Mouse (Mus musculus): Measurements from ENCODE around the gene Ddx19b. TPM values are rescaled to one million over a fixed set of nuclear protein-coding genes. Genes with fewer than 3 reads are reported as not detected.
"Not testable (repeated sequence)": the region's sequence is repeated elsewhere in the genome, so short reads cannot be mapped to it uniquely, and the experiment has no call there.

The Ddx19b gene
- 10 to 100 TPM; 10.3 TPM for total RNA-seq (2021)
- 3.2 and 6.2 TPM in 2 replicates for polyA plus RNA-seq (2012; rRNA removed)
- long read RNA-seq, full-length matches to known transcripts: 4 of 11 reads
- long read RNA-seq, partial matches to known transcripts: 2 of 11 reads
- long read RNA-seq, other reads (novel, unspliced or antisense): 5 of 11 reads

DNA sequence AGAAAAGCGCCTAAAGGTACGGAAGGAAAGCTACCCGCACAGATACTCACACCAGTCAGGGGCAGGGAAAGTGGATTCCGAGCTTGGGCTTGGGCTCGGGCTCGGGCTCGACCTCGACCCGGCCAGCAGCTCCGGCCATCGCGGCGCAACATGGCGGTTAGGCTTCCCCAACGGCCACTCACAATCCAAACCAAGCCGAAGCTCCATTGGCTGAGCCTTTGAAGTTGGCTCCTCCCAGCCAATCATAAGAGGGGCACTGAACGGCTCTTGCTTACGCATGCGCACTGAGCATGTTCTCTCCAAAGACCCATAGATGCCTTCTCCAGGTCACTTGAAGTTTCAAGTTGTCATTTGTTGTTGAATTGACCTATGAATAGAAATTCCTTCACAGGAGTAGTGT, at the start of gene Ddx19b:
Gene Ddx19b, minus strand, starts transcription at position 180 of the 400 bp plus-strand sequence.
- Histone ChIP-seq H3K4me1 (ENCODE audit: control insufficient read depth, insufficient read depth, low read length) (peaks cover 5% of the 10 kb centered on the region), H3K79me2 (replicated peaks; ENCODE audit: control insufficient read depth, insufficient read depth, low read length) (0 out of 2 replicates have a peak, but pooled peaks cover 2% of the 10 kb centered on the region), H3K27me3 (ENCODE audit: control insufficient read depth, insufficient read depth, low read length) (no peaks in the 10 kb centered on the region), H3K9ac (ENCODE audit: low read depth, low read length) (no peak within 1 kb of the TSS), H3K27ac (no peak within 1 kb of the TSS), H3K36me3 (ENCODE audit: control insufficient read depth, insufficient read depth, low read length) (peaks cover 5% of the 10 kb centered on the region; the same call in 1 of the 2 replicates), H3K4me3 (no peak within 1 kb of the TSS)
- 93% methylated on average over 19 of the region's 19 CpGs for WGBS
- intact Hi-C loops (cut with DNase I): no loop called here
- TF ChIP-seq EP300 (IDR thresholded peaks at IDR 0.05; ENCODE audit: insufficient read depth, low read depth, low read length): no peak
- TF ChIP-seq CTCF (IDR thresholded peaks at IDR 0.05): no peak
- TF ChIP-seq POLR2A (IDR thresholded peaks at IDR 0.05; ENCODE audit: insufficient read depth, low read depth, low read length): no peak
- DNase-seq: no peak

DNA sequence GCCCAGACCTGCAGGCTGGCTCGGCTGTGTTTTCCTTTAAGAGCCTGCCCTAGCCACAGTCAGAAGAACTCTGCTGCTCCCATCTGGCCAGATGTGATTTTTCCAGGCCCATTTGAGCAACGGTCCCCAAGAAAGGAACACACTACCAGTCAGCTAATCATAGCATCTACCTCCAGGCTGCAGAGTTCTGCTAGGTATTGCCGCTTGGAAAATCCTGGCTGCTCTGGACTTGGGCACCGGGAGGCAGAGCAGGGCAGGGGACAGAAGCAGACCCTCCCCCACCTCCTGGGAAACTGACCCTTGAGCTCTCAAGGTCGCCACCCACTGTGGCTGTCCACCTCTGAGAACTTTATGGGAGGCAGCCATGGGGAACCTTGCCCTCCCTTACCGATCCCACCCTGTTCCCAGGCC, 48.3 kb upstream of the Ddx19b start:
- Histone ChIP-seq H3K79me2 (replicated peaks; ENCODE audit: control insufficient read depth, insufficient read depth, low read length) (no peaks in the 10 kb centered on the region), H3K36me3 (ENCODE audit: control insufficient read depth, insufficient read depth, low read length) (no peaks in the 10 kb centered on the region), H3K27me3 (ENCODE audit: control insufficient read depth, insufficient read depth, low read length) (no peaks in the 10 kb centered on the region), H3K4me3 (no peak overlapping the region), H3K4me1 (ENCODE audit: control insufficient read depth, insufficient read depth, low read length) (no peaks in the 10 kb centered on the region), H3K27ac (no peak overlapping the region), H3K9ac (ENCODE audit: low read depth, low read length) (no peak overlapping the region)
- WGBS: 38% methylated on average over 6 of the region's 6 CpGs
- intact Hi-C loops (cut with DNase I): no loop called here
- TF ChIP-seq EP300 (IDR thresholded peaks at IDR 0.05; ENCODE audit: insufficient read depth, low read depth, low read length): no peak
- peak; percentile 58 for TF ChIP-seq CTCF (IDR thresholded peaks at IDR 0.05)
- TF ChIP-seq POLR2A (IDR thresholded peaks at IDR 0.05; ENCODE audit: insufficient read depth, low read depth, low read length): no peak
- DNase-seq: no peak

DNA sequence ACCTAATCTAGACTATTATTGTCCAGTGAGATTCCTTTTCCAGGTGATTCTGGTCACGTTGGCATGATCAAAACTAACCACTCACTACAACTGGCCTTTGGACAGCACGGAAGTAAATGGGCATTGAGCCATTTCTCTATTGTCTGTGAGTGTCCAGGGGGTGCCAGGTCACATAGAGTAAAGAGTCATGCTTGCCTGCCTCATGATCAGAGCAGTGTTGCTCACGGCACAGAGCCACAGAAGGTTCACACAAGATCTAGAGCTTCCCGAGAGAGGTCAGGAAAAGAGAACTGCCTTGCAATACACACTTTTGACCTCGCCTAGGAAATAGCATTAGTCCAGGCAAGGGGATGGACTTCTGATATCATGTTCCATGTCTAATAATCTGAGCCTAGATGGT, 47.9 kb upstream of the Ddx19b start:
- Histone ChIP-seq H3K4me3 (no peak overlapping the region), H3K9ac (ENCODE audit: low read depth, low read length) (no peak overlapping the region), H3K79me2 (replicated peaks; ENCODE audit: control insufficient read depth, insufficient read depth, low read length) (no peaks in the 10 kb centered on the region), H3K27me3 (ENCODE audit: control insufficient read depth, insufficient read depth, low read length) (no peaks in the 10 kb centered on the region), H3K27ac (no peak overlapping the region), H3K4me1 (ENCODE audit: control insufficient read depth, insufficient read depth, low read length) (no peaks in the 10 kb centered on the region), H3K36me3 (ENCODE audit: control insufficient read depth, insufficient read depth, low read length) (no peaks in the 10 kb centered on the region)
- TF ChIP-seq POLR2A (IDR thresholded peaks at IDR 0.05; ENCODE audit: insufficient read depth, low read depth, low read length) (no peak), EP300 (IDR thresholded peaks at IDR 0.05; ENCODE audit: insufficient read depth, low read depth, low read length) (no peak), CTCF (IDR thresholded peaks at IDR 0.05) (no peak)
- 33% methylated on average over 5 of the region's 5 CpGs for WGBS
- intact Hi-C loops (cut with DNase I): no loop called here
- no peak for DNase-seq

DNA sequence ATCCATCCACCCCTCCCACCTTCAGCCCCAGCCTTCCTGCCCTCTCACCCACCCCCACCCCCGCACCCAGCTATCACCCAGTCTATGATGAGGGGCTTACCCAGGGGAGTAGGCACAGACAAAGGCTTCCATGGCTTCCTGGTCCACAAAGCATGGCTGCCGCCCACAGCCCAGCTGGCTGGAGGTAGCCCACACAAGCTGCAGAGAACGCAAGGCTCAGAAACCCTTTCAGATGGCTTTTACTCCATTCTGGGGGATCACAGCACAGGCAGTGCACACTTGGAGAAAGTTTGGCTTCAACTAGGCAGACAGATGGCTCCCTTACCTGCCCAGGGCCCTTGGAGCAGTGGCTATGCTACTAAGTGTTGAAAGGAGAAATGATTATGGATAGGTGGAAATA, 44.4 kb upstream of the Ddx19b start:
- Histone ChIP-seq H3K36me3 (ENCODE audit: control insufficient read depth, insufficient read depth, low read length) (no peaks in the 10 kb centered on the region), H3K9ac (ENCODE audit: low read depth, low read length) (no peak overlapping the region), H3K4me3 (no peak overlapping the region), H3K27me3 (ENCODE audit: control insufficient read depth, insufficient read depth, low read length) (no peaks in the 10 kb centered on the region), H3K79me2 (replicated peaks; ENCODE audit: control insufficient read depth, insufficient read depth, low read length) (no peaks in the 10 kb centered on the region), H3K4me1 (ENCODE audit: control insufficient read depth, insufficient read depth, low read length) (no peaks in the 10 kb centered on the region), H3K27ac (no peak overlapping the region)
- TF ChIP-seq POLR2A (IDR thresholded peaks at IDR 0.05; ENCODE audit: insufficient read depth, low read depth, low read length): no peak
- TF ChIP-seq EP300 (IDR thresholded peaks at IDR 0.05; ENCODE audit: insufficient read depth, low read depth, low read length): no peak
- no peak for TF ChIP-seq CTCF (IDR thresholded peaks at IDR 0.05)
- DNase-seq: no peak
- intact Hi-C loops (cut with DNase I): no loop called here
- 75% methylated on average over 3 of the region's 3 CpGs for WGBS

DNA sequence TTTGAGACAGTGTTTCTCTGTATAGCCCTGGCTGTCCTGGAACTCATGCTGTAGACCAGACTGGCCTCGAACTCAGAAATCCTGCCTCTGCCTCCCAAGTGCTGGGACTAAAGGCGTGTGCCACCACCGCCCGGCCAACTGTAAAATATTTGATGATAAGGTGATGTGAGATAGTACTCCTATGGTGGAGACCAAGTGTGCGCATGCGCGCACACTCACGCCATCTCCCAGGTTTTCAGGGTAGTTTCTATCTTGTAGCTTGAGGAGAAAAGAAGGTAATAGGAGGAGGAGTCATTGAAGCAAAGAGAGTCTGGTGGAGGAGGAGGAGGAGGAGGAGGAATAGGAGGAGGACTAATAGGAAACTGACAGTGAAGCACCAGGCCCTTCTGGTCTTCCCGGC, 37.1 kb upstream of the Ddx19b start:
- H3K4me3 ChIP-seq; H3K4me1 ChIP-seq (ENCODE audit: control insufficient read depth, insufficient read depth, low read length); H3K9ac ChIP-seq (ENCODE audit: low read depth, low read length); H3K27ac ChIP-seq; intact Hi-C loops (cut with DNase I); DNase-seq; H3K27me3 ChIP-seq (ENCODE audit: control insufficient read depth, insufficient read depth, low read length); H3K79me2 ChIP-seq (replicated peaks; ENCODE audit: control insufficient read depth, insufficient read depth, low read length); H3K36me3 ChIP-seq (ENCODE audit: control insufficient read depth, insufficient read depth, low read length): not testable (repeated sequence)
- 93% methylated on average over 9 of the region's 9 CpGs for WGBS

DNA sequence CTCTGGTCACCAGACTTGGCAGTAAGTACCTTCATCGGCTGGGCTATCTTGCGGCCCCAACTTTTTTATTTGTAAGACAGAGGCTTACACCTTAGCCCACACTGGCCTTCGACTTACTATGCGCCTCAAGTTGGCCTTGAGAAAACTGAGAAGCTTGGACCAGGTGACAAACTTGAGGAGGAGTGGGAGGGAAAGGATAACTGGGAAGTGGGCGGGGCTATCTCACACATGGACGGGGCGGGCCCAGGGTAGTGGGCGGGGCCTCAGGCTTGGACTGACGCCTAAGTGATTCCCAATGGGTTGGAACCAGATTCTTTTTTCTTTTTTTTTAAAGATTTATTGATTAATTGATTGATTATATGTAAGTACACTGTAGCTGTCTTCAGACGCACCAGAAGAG, 35.9 kb upstream of the Ddx19b start:
- no peak overlapping the region for H3K4me3 ChIP-seq
- H3K79me2 ChIP-seq (replicated peaks; ENCODE audit: control insufficient read depth, insufficient read depth, low read length): no peaks in the 10 kb centered on the region
- WGBS: 30% methylated on average over 10 of the region's 10 CpGs
- H3K27ac ChIP-seq: no peak overlapping the region
- no peak overlapping the region for H3K9ac ChIP-seq (ENCODE audit: low read depth, low read length)
- TF ChIP-seq CTCF (IDR thresholded peaks at IDR 0.05) (no peak), EP300 (IDR thresholded peaks at IDR 0.05; ENCODE audit: insufficient read depth, low read depth, low read length) (no peak), POLR2A (IDR thresholded peaks at IDR 0.05; ENCODE audit: insufficient read depth, low read depth, low read length) (no peak)
- intact Hi-C loops (cut with DNase I): no loop called here
- no peaks in the 10 kb centered on the region for H3K4me1 ChIP-seq (ENCODE audit: control insufficient read depth, insufficient read depth, low read length)
- DNase-seq: no peak
- no peaks in the 10 kb centered on the region for H3K27me3 ChIP-seq (ENCODE audit: control insufficient read depth, insufficient read depth, low read length)
- H3K36me3 ChIP-seq (ENCODE audit: control insufficient read depth, insufficient read depth, low read length): no peaks in the 10 kb centered on the region
